ENCODE assay signal across 13 mouse cellular contexts in genomic region chr6:86947100-86947499, GRCm38 (mm10).
A peak's percentile ranks its signal among the peaks of the same experiment; 100 is the strongest.
DNase-seq lines count a peak whose midpoint lies in the region; ATAC-seq lines count a peak whose summit lies in the region.
"Had no signal": no experiment of that assay in that cellular context is flagged by ENCODE, and none has a peak within 500 bp of the region (broad histone marks: within the 10 kb centered on the region; RNA-seq: fewer than 3 reads in every experiment).

No protein-coding gene starts in this region.

- ATAC-seq in frontal cortex, adult (ENCODE audit: low TSS enrichment) = peak; percentile 77
- no peak for ATAC-seq in hindbrain, embryonic 16.5 days
- no peak for ATAC-seq in hindbrain, embryonic 13.5 days (ENCODE audit: low FRiP score)
- ATAC-seq: forebrain, embryonic 16.5 days had no signal

- no peak overlapping the region for H3K27ac ChIP-seq in hindbrain, embryonic 16.5 days (ENCODE audit: low read depth, low read length)
- H3K27ac ChIP-seq in hindbrain, embryonic 13.5 days = no peak overlapping the region
- H3K27ac ChIP-seq: limb, embryonic 15.5 days had no signal

- no peak for DNase-seq in frontal cortex, postnatal 25 days (ENCODE audit: low spot score in 2 of 2)
- DNase-seq in layer of hippocampus, adult 9-10 months (ENCODE audit: low spot score) = peak; percentile 18
- no peak for DNase-seq in layer of hippocampus, postnatal 14 days (ENCODE audit: low spot score in 2 of 2)
- DNase-seq in 3T3-L1 (ENCODE audit: low read depth, low spot score) = peak; percentile 10
- DNase-seq in kidney, postnatal 4 days = peak; percentile 21 to 30
- DNase-seq: adrenal gland, postnatal 14 days; heart, adult 18-20 months; spleen, adult 18-20 months had no signal

- peaks cover 12% of the 10 kb centered on the region for H3K36me3 ChIP-seq in hindbrain, embryonic 16.5 days (ENCODE audit: control insufficient read depth, insufficient read depth, low read length)
- H3K36me3 ChIP-seq in hindbrain, embryonic 13.5 days = peaks cover 46% of the 10 kb centered on the region

- no peak overlapping the region for H3K4me3 ChIP-seq in hindbrain, embryonic 16.5 days (ENCODE audit: low read length)
- H3K4me3 ChIP-seq in hindbrain, embryonic 13.5 days = no peak overlapping the region
- H3K4me3 ChIP-seq: limb, embryonic 15.5 days had no signal

- no peaks in the 10 kb centered on the region for H3K4me1 ChIP-seq in hindbrain, embryonic 16.5 days (ENCODE audit: control insufficient read depth, insufficient read depth, low read depth, low read length)
- H3K4me1 ChIP-seq in hindbrain, embryonic 13.5 days (replicated peaks) = peaks cover 5% of the 10 kb centered on the region; the same call in 1 of the 2 replicates

- no peaks in the 10 kb centered on the region for H3K9me3 ChIP-seq in hindbrain, embryonic 16.5 days (ENCODE audit: control insufficient read depth, low read length)
- H3K9me3 ChIP-seq in hindbrain, embryonic 13.5 days = no peaks in the 10 kb centered on the region
- H3K9me3 ChIP-seq: limb, embryonic 15.5 days had no signal

- H3K9ac ChIP-seq in hindbrain, embryonic 16.5 days (ENCODE audit: low read depth, low read length) = no peak overlapping the region
- no peak overlapping the region for H3K9ac ChIP-seq in hindbrain, embryonic 13.5 days
- H3K9ac ChIP-seq: limb, embryonic 15.5 days had no signal

- WGBS in hindbrain, embryonic 16.5 days = 88% methylated on average over 8 of the region's 8 CpGs
- 91% methylated on average over 8 of the region's 8 CpGs for WGBS in hindbrain, embryonic 13.5 days

- no peaks in the 10 kb centered on the region for H3K27me3 ChIP-seq in hindbrain, embryonic 16.5 days (replicated peaks; ENCODE audit: control insufficient read depth, insufficient read depth, low read length)
- no peaks in the 10 kb centered on the region for H3K27me3 ChIP-seq in hindbrain, embryonic 13.5 days
- H3K27me3 ChIP-seq: limb, embryonic 15.5 days had no signal

- no peak overlapping the region for H3K4me2 ChIP-seq in hindbrain, embryonic 16.5 days (ENCODE audit: low read length)
- H3K4me2 ChIP-seq in hindbrain, embryonic 13.5 days = no peak overlapping the region
- H3K4me2 ChIP-seq: limb, embryonic 15.5 days had no signal

Comparison
In these comparisons a context has a peak if more than half of its experiments do, and no peak if none do; other contexts are left out.
1. DNase-seq: peak in layer of hippocampus, adult 9-10 months (single experiment), 3T3-L1 (single experiment) and kidney, postnatal 4 days (2 of 2); none in frontal cortex, postnatal 25 days (0 of 2) and layer of hippocampus, postnatal 14 days (0 of 2).